Mouse (Mus musculus) embryo, embryonic 11.5 days (tissue): ENCODE data around the gene Fos.

Experiments
- DNase-seq: peaks from one replicate; pipeline ENCODE4 v3.0.0-alpha.2; 2012; ENCODE audit warnings: low read depth, low spot score

The Fos gene

GRCm38 (mm10) chr12:85461913-85462663, 11.6 kb upstream of the Fos start:
- no peak for DNase-seq

DNA sequence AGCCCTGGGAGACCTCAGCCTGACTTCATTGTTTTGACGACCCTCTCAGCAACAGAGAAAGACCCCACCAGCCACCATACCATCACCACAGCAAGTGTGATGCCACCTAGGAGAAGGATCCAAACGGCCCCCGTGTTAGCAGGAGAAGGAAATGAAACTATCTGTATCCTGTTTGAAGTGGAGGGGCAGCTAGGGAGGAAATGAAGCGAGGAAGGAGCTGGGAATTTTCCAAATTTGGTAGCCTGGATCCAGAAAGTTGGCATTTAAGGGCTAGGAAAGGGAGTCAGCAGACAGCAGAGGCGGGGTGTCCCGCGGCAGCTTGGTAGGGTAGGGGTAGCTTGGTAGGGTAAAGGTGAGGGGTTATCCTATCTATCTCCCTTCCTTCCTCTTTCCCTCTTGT, 10.9 kb upstream of the Fos start:
- no peak for DNase-seq

DNA sequence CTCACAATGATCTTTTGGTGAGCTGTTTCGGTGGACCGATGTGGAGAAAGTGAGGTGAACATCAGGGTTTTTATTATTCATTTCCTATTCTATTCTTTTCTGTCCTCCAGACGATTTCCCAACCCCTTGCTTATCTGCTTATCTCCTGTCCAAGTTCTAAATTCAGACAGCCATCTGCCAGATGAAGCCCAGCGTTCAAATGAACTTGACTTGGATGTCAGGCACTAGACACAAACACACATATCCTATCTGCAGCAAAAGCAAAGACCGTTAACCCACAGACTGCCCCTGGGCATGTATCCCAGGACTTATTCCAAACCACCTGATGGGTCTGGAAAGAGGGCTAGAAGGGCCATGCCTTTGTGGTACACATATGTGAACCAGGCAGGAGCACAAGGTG, 9.3 kb upstream of the Fos start:
- DNase-seq = no peak

GRCm38 (mm10) chr12:85464902-85465301, 8.8 kb upstream of the Fos start:
- no peak for DNase-seq

- no peak for DNase-seq
These were observed 5.8 kb upstream of the Fos start for GRCm38 (mm10) chr12:85467854-85468253.

- DNase-seq = no peak
These were observed 5.0 kb upstream of the Fos start for GRCm38 (mm10) chr12:85468666-85469065.

DNA sequence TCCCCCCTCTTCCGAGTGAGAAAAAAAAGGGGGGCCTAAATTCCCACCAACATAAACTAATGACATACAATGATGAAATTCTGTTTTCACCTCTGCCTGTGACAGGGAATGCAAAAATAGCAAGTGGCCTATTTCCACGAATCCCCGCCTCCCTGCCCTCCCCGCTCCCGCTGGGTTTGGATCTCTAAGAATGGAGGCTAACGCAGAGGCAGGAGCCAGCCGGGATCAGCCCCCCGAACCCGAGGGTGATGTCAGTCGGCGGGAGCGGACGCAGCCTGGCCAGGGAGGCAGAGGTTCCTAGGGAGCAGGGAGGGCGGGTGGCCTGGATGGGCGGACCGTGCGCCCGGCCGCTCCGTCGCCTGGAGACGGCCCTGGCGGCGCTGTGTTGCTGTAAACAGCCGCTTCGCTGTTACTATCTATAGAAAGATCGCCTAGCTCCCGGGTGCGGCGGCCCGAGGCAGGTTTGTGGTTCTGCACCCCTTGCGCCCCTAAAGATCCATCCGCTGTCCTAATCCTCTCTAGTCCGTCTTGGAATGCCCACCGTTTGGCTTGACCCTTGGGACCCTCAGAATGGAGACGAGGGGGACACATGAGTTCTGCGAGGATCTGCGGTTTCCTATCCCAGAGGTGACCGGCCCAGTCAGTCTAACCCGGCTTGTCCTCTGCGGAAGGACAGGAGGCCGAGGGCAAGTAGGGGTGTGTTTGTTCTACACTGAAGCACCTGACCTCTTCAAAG, 1.6 kb upstream of the Fos start:
- DNase-seq = no peak

GRCm38 (mm10) chr12:85472656-85473410, 857 bp upstream of the Fos start:
- no peak for DNase-seq

DNA sequence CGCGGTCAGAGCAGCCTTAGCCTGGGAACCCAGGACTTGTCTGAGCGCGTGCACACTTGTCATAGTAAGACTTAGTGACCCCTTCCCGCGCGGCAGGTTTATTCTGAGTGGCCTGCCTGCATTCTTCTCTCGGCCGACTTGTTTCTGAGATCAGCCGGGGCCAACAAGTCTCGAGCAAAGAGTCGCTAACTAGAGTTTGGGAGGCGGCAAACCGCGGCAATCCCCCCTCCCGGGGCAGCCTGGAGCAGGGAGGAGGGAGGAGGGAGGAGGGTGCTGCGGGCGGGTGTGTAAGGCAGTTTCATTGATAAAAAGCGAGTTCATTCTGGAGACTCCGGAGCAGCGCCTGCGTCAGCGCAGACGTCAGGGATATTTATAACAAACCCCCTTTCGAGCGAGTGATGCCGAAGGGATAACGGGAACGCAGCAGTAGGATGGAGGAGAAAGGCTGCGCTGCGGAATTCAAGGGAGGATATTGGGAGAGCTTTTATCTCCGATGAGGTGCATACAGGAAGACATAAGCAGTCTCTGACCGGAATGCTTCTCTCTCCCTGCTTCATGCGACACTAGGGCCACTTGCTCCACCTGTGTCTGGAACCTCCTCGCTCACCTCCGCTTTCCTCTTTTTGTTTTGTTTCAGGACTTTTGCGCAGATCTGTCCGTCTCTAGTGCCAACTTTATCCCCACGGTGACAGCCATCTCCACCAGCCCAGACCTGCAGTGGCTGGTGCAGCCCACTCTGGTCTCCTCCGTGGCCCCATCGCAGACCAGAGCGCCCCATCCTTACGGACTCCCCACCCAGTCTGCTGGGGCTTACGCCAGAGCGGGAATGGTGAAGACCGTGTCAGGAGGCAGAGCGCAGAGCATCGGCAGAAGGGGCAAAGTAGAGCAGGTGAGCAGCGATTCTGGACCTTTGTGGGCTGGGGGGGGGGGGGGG, 875 bp downstream of the Fos start:
- no peak for DNase-seq

DNA sequence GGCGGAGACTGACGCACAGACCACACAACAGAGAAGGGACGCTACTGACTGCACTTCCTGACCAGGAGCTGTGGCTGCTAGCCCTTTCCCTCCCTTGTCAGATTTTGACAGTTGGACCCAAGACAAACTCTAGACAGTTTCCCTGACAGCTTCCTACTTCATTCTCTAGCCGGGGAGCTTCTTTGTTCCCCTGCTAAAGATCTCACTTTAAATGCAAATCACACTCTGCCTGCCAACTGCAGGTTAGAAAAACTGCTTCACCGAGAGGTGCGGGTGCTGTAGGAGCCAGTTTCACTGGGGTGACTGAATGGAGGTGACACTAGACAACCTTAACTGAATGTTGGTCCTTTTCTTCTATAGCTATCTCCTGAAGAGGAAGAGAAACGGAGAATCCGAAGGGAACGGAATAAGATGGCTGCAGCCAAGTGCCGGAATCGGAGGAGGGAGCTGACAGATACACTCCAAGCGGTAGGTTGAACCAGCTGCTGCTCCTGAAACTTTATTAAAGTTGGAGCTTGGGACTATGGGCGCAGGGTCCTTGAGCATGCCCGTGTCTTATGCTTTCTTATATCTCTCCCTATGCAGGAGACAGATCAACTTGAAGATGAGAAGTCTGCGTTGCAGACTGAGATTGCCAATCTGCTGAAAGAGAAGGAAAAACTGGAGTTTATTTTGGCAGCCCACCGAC, 1.7 kb downstream of the Fos start:
- DNase-seq = no peak

DNA sequence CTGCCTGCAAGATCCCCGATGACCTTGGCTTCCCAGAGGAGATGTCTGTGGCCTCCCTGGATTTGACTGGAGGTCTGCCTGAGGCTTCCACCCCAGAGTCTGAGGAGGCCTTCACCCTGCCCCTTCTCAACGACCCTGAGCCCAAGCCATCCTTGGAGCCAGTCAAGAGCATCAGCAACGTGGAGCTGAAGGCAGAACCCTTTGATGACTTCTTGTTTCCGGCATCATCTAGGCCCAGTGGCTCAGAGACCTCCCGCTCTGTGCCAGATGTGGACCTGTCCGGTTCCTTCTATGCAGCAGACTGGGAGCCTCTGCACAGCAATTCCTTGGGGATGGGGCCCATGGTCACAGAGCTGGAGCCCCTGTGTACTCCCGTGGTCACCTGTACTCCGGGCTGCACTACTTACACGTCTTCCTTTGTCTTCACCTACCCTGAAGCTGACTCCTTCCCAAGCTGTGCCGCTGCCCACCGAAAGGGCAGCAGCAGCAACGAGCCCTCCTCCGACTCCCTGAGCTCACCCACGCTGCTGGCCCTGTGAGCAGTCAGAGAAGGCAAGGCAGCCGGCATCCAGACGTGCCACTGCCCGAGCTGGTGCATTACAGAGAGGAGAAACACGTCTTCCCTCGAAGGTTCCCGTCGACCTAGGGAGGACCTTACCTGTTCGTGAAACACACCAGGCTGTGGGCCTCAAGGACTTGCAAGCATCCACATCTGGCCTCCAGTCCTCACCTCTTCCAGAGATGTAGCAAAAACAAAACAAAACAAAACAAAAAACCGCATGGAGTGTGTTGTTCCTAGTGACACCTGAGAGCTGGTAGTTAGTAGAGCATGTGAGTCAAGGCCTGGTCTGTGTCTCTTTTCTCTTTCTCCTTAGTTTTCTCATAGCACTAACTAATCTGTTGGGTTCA, 2.5 kb downstream of the Fos start:
- DNase-seq = no peak

DNA sequence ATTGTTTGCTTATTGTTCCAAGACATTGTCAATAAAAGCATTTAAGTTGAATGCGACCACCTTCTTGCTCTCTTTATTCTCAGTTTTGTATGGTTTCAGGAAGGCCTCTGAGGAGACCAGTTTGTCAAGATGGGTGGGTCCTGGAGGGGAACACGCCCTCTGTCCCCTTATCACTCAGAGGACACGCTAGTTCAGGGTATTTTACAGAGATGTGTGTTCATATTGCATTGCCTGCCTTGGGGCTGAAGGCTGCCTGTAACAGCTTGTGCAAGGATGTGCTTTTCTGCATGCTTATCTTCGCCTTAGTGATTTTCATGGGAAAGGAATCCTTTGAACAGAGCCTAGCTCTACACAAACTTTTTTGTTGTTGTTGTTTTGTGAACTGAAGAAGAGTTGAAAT, 3.5 kb downstream of the Fos start:
- no peak for DNase-seq

DNA sequence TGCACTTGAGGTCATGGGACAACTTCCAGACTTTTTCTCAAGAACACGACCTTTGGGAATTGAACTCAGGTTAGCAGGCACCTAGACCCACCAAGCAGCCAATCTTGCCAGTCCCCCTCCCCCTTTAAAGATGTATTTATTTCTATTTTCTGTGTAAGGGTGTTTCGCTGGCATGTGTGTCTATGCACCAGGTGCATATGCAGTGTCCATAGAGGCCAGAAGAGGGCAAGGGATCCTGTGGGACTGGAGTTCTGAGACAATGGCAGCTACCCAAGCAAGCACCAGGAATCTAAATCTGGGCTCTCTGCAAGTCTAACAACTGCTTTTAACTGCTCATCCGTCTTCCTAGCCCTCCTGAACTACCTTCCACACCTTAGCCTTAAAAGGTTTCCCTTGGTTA, 4.1 kb downstream of the Fos start:
- DNase-seq = no peak

DNA sequence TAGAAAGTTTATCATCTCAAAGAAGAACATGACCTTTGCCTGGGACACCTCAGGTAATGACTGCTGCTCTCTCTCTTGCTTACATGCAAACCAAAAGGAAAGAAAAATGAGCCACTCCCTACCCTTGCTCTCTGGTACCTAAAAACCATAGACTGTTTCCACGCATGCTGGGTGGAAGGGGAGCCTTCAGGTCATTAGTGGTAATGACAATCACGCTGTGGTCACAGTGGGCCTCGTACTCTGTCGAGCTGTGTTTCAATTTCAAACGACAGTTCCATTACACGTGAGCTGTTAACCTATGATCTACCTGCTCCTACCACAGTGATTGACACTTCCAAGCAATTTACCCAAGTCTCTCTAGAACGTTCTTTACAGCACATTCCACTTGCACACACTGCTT, 5.0 kb downstream of the Fos start:
- DNase-seq = no peak

DNA sequence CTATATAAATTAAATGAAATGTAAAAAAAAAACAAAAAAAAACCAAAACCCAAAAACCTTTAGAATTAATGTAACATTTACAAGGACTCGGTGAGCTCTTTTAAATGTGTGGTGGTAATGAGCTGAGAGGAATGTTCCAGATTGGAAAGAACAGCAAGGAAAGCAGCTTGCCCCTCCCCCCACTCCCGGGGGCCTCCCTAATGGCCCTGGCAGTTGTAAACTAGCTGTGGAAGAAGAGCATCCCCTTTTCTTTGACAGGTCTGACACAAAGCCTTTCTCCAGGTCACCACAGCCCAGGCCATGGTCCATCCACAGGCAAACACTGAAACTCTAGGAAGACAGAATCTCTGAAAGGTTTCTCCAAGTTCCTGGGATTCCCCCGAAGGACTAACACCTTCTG, 5.5 kb downstream of the Fos start:
- no peak for DNase-seq

- no peak for DNase-seq
These were observed 9.5 kb downstream of the Fos start for GRCm38 (mm10) chr12:85483155-85483554.

- no peak for DNase-seq
These were observed 11.0 kb downstream of the Fos start for GRCm38 (mm10) chr12:85484655-85485054.

- DNase-seq = peak; percentile 94
These were observed 12.4 kb downstream of the Fos start for GRCm38 (mm10) chr12:85485890-85486765.

GRCm38 (mm10) chr12:85486766-85487069, 13.0 kb downstream of the Fos start:
- DNase-seq = no peak
